In genomic region chr2:33130141-33130525, GRCm38 (mm10) we compare ENCODE assay signal across 8 mouse cellular contexts. TPM values are rescaled to one million over a fixed set of nuclear protein-coding genes. Genes with fewer than 3 reads are reported as not detected.
DNase-seq lines count a peak whose midpoint lies in the region; ATAC-seq and TF ChIP-seq lines count a peak whose summit lies in the region.

No protein-coding gene starts in this region.

- H3K4me3 ChIP-seq in heart, embryonic 10.5 days: peak overlapping the region; percentile 85
- peak overlapping the region; percentile 94 for H3K4me3 ChIP-seq in E14TG2a.4 (replicated peaks; ENCODE audit: low read length)
- H3K4me3 ChIP-seq in embryonic facial prominence, embryonic 14.5 days (ENCODE audit: low read depth, low read length): peak overlapping the region; percentile 78
- peak overlapping the region; percentile 80 for H3K4me3 ChIP-seq in limb, embryonic 14.5 days (replicated peaks; ENCODE audit: low read length)
- peak overlapping the region; percentile 63 for H3K4me3 ChIP-seq in stomach, postnatal 0 days (ENCODE audit: low read depth, low read length)

- no peak for ATAC-seq in embryonic facial prominence, embryonic 14.5 days (ENCODE audit: low read depth)
- ATAC-seq in limb, embryonic 14.5 days (ENCODE audit: low FRiP score, low read depth): no peak
- ATAC-seq in stomach, postnatal 0 days (ENCODE audit: low FRiP score, low TSS enrichment): no peak; the same call in 1 of the 2 replicates
- ATAC-seq in CD4-positive, CD25-positive, alpha-beta regulatory T cell, adult 4 months: no peak

- intact Hi-C loops in heart, postnatal 14 days (cut with DNase I): loop anchor here (2.0 to 5.0 kb wide), 2 partner anchors 105 to 148 kb away; partner anchors contain the start of gene Slc2a8

- H3K27me3 ChIP-seq in heart, embryonic 10.5 days (ENCODE audit: insufficient read depth, poor library complexity, severe bottlenecking): peaks cover 30% of the 10 kb centered on the region
- peaks cover 18% of the 10 kb centered on the region for H3K27me3 ChIP-seq in E14TG2a.4 (ENCODE audit: insufficient read depth, low read length)
- H3K27me3 ChIP-seq in embryonic facial prominence, embryonic 14.5 days (replicated peaks; ENCODE audit: control insufficient read depth, insufficient read depth, low read length): peaks cover 20% of the 10 kb centered on the region
- peaks cover 23% of the 10 kb centered on the region for H3K27me3 ChIP-seq in limb, embryonic 14.5 days (ENCODE audit: control insufficient read depth, insufficient read depth, low read length)
- H3K27me3 ChIP-seq in stomach, postnatal 0 days (ENCODE audit: control insufficient read depth, insufficient read depth, low read length): no peaks in the 10 kb centered on the region

- no peak for TF ChIP-seq POLR2A in limb, embryonic 14.5 days (IDR thresholded peaks at IDR 0.05; ENCODE audit: borderline replicate concordance, extremely low read depth, insufficient read depth, insufficient read length)

- WGBS in heart, embryonic 10.5 days: under 1% methylated on average over 33 of the region's 33 CpGs
- WGBS in embryonic facial prominence, embryonic 14.5 days: 0% methylated on average over 13 of the region's 33 CpGs
- under 1% methylated on average over 33 of the region's 33 CpGs for WGBS in limb, embryonic 14.5 days
- under 1% methylated on average over 33 of the region's 33 CpGs for WGBS in stomach, postnatal 0 days

- TF ChIP-seq EP300 in stomach, postnatal 0 days (optimal IDR thresholded peaks at IDR 0.05): no peak

- peak overlapping the region; percentile 88 for H3K27ac ChIP-seq in heart, embryonic 10.5 days
- peak overlapping the region; percentile 52 for H3K27ac ChIP-seq in embryonic facial prominence, embryonic 14.5 days (replicated peaks; ENCODE audit: low read depth, low read length)
- no peak overlapping the region for H3K27ac ChIP-seq in limb, embryonic 14.5 days (replicated peaks; ENCODE audit: low read depth, low read length)
- H3K27ac ChIP-seq in stomach, postnatal 0 days (replicated peaks): peak overlapping the region; percentile 56; the same call in 1 of the 2 replicates

- H3K4me2 ChIP-seq in embryonic facial prominence, embryonic 14.5 days (ENCODE audit: low read depth, low read length): peak overlapping the region; percentile 99
- H3K4me2 ChIP-seq in limb, embryonic 14.5 days (replicated peaks; ENCODE audit: low read depth, low read length, severe bottlenecking): peak overlapping the region; percentile 100
- H3K4me2 ChIP-seq in stomach, postnatal 0 days (replicated peaks; ENCODE audit: low read depth): peak overlapping the region; percentile 98

- H3K36me3 ChIP-seq in heart, embryonic 10.5 days: no peaks in the 10 kb centered on the region
- H3K36me3 ChIP-seq in E14TG2a.4 (ENCODE audit: insufficient read depth, low read length): peaks cover 8% of the 10 kb centered on the region; the same call in 1 of the 2 replicates
- H3K36me3 ChIP-seq in embryonic facial prominence, embryonic 14.5 days (ENCODE audit: control insufficient read depth, insufficient read depth, low read length): no peaks in the 10 kb centered on the region
- H3K36me3 ChIP-seq in limb, embryonic 14.5 days (ENCODE audit: control insufficient read depth, insufficient read depth, low read length): no peaks in the 10 kb centered on the region
- no peaks in the 10 kb centered on the region for H3K36me3 ChIP-seq in stomach, postnatal 0 days (ENCODE audit: control insufficient read depth, insufficient read depth, low read length)

- DNase-seq in heart, embryonic 10.5 days (ENCODE audit: low spot score): no peak
- no peak for DNase-seq in heart, postnatal 14 days
- DNase-seq in embryonic facial prominence, embryonic 14.5 days (ENCODE audit: low spot score): no peak
- DNase-seq in limb, embryonic 14.5 days (ENCODE audit: low spot score): peak; percentile 7
- DNase-seq in stomach, postnatal 0 days (ENCODE audit: low spot score): no peak
- DNase-seq in kidney, postnatal 25 days: no peak

- H3K9me3 ChIP-seq in heart, embryonic 10.5 days: no peaks in the 10 kb centered on the region
- no peaks in the 10 kb centered on the region for H3K9me3 ChIP-seq in E14TG2a.4 (ENCODE audit: low read length)
- H3K9me3 ChIP-seq in embryonic facial prominence, embryonic 14.5 days (ENCODE audit: control insufficient read depth, low read length): no peaks in the 10 kb centered on the region
- no peaks in the 10 kb centered on the region for H3K9me3 ChIP-seq in limb, embryonic 14.5 days (ENCODE audit: control insufficient read depth, low read length)
- no peaks in the 10 kb centered on the region for H3K9me3 ChIP-seq in stomach, postnatal 0 days (ENCODE audit: control insufficient read depth, low read length)

- H3K9ac ChIP-seq in embryonic facial prominence, embryonic 14.5 days (ENCODE audit: low read depth, low read length): peak overlapping the region; percentile 79
- H3K9ac ChIP-seq in limb, embryonic 14.5 days (ENCODE audit: low read depth, low read length, severe bottlenecking): peak overlapping the region; percentile 67
- peak overlapping the region; percentile 73 for H3K9ac ChIP-seq in stomach, postnatal 0 days (ENCODE audit: low read length)

- H3K4me1 ChIP-seq in heart, embryonic 10.5 days: peaks cover 32% of the 10 kb centered on the region
- H3K4me1 ChIP-seq in E14TG2a.4 (replicated peaks; ENCODE audit: low read depth, low read length): peaks cover 32% of the 10 kb centered on the region
- H3K4me1 ChIP-seq in embryonic facial prominence, embryonic 14.5 days (ENCODE audit: control insufficient read depth, insufficient read depth, low read length): peaks cover 7% of the 10 kb centered on the region; the same call in 1 of the 2 replicates
- peaks cover 9% of the 10 kb centered on the region for H3K4me1 ChIP-seq in limb, embryonic 14.5 days (ENCODE audit: control insufficient read depth, insufficient read depth, low read length)
- 0 out of 2 replicates have a peak, but pooled peaks cover 3% of the 10 kb centered on the region for H3K4me1 ChIP-seq in stomach, postnatal 0 days (replicated peaks; ENCODE audit: control insufficient read depth, insufficient read depth)

- no peak for TF ChIP-seq CTCF in E14TG2a.4 (conservative IDR thresholded peaks at IDR 0.05; ENCODE audit: low read length)
- peak; percentile 50 for TF ChIP-seq CTCF in stomach, postnatal 0 days (IDR thresholded peaks at IDR 0.05; ENCODE audit: low read depth)

RNA-seq across cellular contexts. Expression of gene Garnl3, which starts 1.3 kb away (rescaled TPM):
- 10.5 and 13.3 TPM in 2 replicates for polyA plus RNA-seq in heart, embryonic 10.5 days (2016; fragmentation: Nextera tagmentation; extraction: Ambion mirVana)
- 1 to 10 TPM; 4.1 to 4.2 TPM for total RNA-seq in heart, postnatal 14 days (2021)
- 12.4 and 14.1 TPM in 2 replicates for polyA plus RNA-seq in embryonic facial prominence, embryonic 14.5 days (2014; fragmentation: Nextera tagmentation; extraction: Ambion mirVana)
- polyA plus RNA-seq in limb, embryonic 14.5 days (2012; rRNA removed): 10.1 and 12.0 TPM in 2 replicates
- 9.6 and 10.0 TPM in 2 replicates for polyA plus RNA-seq in limb, embryonic 14.5 days (2014; fragmentation: Nextera tagmentation; extraction: Ambion mirVana)
- polyA plus RNA-seq in stomach, postnatal 0 days (2015; fragmentation: Nextera tagmentation; extraction: Ambion mirVana): 5.6 and 6.7 TPM in 2 replicates
- polyA plus RNA-seq in CD4-positive, CD25-positive, alpha-beta regulatory T cell, adult 4 months (2017; shearing (Covaris generic)): under 1 TPM in 1 of 2 experiments, not detected in 1; 0.30 TPM
